Mouse (Mus musculus) liver, postnatal 0 days (tissue): ENCODE results near the gene Trafd1. TPM values are rescaled to one million over a fixed set of nuclear protein-coding genes. Genes with fewer than 3 reads are reported as not detected.

Experiments
- ATAC-seq: fragments of 200-750 bp; cut with Nextera tagmentation; 2 replicates; pipeline ENCODE4 v1.8.0; 2017; ENCODE audit warnings: mild to moderate bottlenecking, moderate library complexity
- DNase-seq: peaks from one replicate; pipeline ENCODE4 v3.0.0-alpha.2; 2016
- H3K27ac ChIP-seq: fragments of 300-500 bp; sonication (generic); 2 replicates; pipeline ENCODE4 v1.5.1; 2014; ENCODE audit warnings: antibody characterized with exemption, moderate library complexity, mild to moderate bottlenecking, low read depth
- H3K27me3 ChIP-seq: fragments of 300-500 bp; sonication (generic); 2 replicates; pipeline ENCODE4 v1.6.1; 2014; ENCODE audit warnings: low read length, control low read depth, mixed read lengths; ENCODE audit not compliant: insufficient read depth
- H3K36me3 ChIP-seq: fragments of 300-500 bp; sonication (generic); replicated peaks from 2 replicates; pipeline ENCODE4 v1.6.1; 2014; ENCODE audit warnings: mild to moderate bottlenecking, control low read depth, low read length, moderate library complexity, mixed read lengths; ENCODE audit not compliant: insufficient read depth
- H3K4me1 ChIP-seq: fragments of 300-500 bp; sonication (generic); 2 replicates; pipeline ENCODE4 v1.6.1; 2014; ENCODE audit warnings: antibody characterized with exemption, mild to moderate bottlenecking, control low read depth; ENCODE audit not compliant: insufficient read depth
- H3K4me2 ChIP-seq: fragments of 300-500 bp; sonication (generic); 2 replicates; pipeline ENCODE4 v1.6.1; 2014; ENCODE audit warnings: low read depth, mild to moderate bottlenecking, low read length, moderate library complexity, mixed read lengths
- H3K4me3 ChIP-seq: fragments of 300-500 bp; sonication (generic); 2 replicates; pipeline ENCODE4 v1.5.1; 2014; ENCODE audit warnings: low read depth, low read length
- H3K9ac ChIP-seq: fragments of 300-500 bp; sonication (generic); replicated peaks from 2 replicates; pipeline ENCODE4 v1.6.1; 2014; ENCODE audit warnings: mild to moderate bottlenecking, moderate library complexity
- H3K9me3 ChIP-seq: fragments of 300-500 bp; sonication (generic); 2 replicates; pipeline ENCODE4 v1.6.1; 2016; ENCODE audit warnings: mild to moderate bottlenecking, control low read depth, low read length, mixed read lengths
- CTCF ChIP-seq: sonication (generic); IDR thresholded peaks from 2 replicates; pipeline ENCODE4 v1.5.1; 2016; ENCODE audit warnings: antibody characterized with exemption, low read depth
- EP300 ChIP-seq: IDR thresholded peaks from 2 replicates; pipeline ENCODE4 v1.6.1; 2016; ENCODE audit warnings: antibody characterized with exemption, low read depth, mild to moderate bottlenecking
- WGBS: fragments of 180-500 bp; shearing (Covaris S2); extraction: QIAGEN DNeasy Blood & Tissue Kit; methylation state at CpG from one replicate; pipeline ENCODE4 v1.1.7; 2014; ENCODE audit not compliant: insufficient replicate concordance; 5-methylcytosine and 5-hydroxymethylcytosine counted together
- polyA plus RNA-seq: library from polyadenylated mRNA; unstranded; fragments of >200 nt; fragmentation: Nextera tagmentation; extraction: Ambion mirVana; gene quantifications from 2 replicates; pipeline ENCODE4 v1.2.1, GENCODE M21; 2015

Trafd1 gene
- polyA plus RNA-seq, 1 experiment from 2014 or later = 28.6 TPM

- Histone ChIP-seq H3K4me2 (no peak overlapping the region), H3K27me3 (no peaks in the 10 kb centered on the region), H3K4me1 (peaks cover 4% of the 10 kb centered on the region; the same call in 1 of the 2 replicates), H3K9ac (no peak overlapping the region), H3K36me3 (peaks cover 46% of the 10 kb centered on the region), H3K9me3 (no peaks in the 10 kb centered on the region), H3K27ac (no peak overlapping the region), H3K4me3 (no peak overlapping the region)
- ATAC-seq (no peak), DNase-seq (no peak)
- 77% methylated on average over 8 of the region's 8 CpGs for WGBS
- TF ChIP-seq CTCF = no peak
- no peak for TF ChIP-seq EP300
Observed at GRCm38 (mm10) chr5:121407856-121408255, 22.4 kb upstream of the Trafd1 start.

GRCm38 (mm10) chr5:121400849-121401248 is 15.4 kb upstream of the Trafd1 start:
- peak overlapping the region; percentile 16 for H3K27ac ChIP-seq
- DNase-seq (no peak), ATAC-seq (no peak)
- H3K4me3 ChIP-seq = no peak overlapping the region
- peak overlapping the region; percentile 13; the same call in 1 of the 2 replicates for H3K4me2 ChIP-seq
- no peaks in the 10 kb centered on the region for H3K27me3 ChIP-seq
- H3K9me3 ChIP-seq = no peaks in the 10 kb centered on the region
- no peak overlapping the region for H3K9ac ChIP-seq
- TF ChIP-seq EP300 (no peak), CTCF (no peak)
- WGBS = 37% methylated on average over 5 of the region's 5 CpGs
- H3K36me3 ChIP-seq = peaks cover 2% of the 10 kb centered on the region; the same call in 1 of the 2 replicates
- peaks cover 36% of the 10 kb centered on the region for H3K4me1 ChIP-seq

GRCm38 (mm10) chr5:121400064-121400463 is 14.6 kb upstream of the Trafd1 start:
- peak overlapping the region; percentile 99; the same call in 1 of the 2 replicates for H3K4me2 ChIP-seq
- no peak overlapping the region for H3K27ac ChIP-seq
- H3K36me3 ChIP-seq = no peaks in the 10 kb centered on the region; the same call in 1 of the 2 replicates
- WGBS = 35% methylated on average over 5 of the region's 5 CpGs
- peaks cover 36% of the 10 kb centered on the region for H3K4me1 ChIP-seq
- H3K9ac ChIP-seq = no peak overlapping the region
- no peaks in the 10 kb centered on the region for H3K27me3 ChIP-seq
- ATAC-seq (no peak), DNase-seq (no peak)
- H3K9me3 ChIP-seq = no peaks in the 10 kb centered on the region
- H3K4me3 ChIP-seq = no peak overlapping the region
- no peak for TF ChIP-seq CTCF
- TF ChIP-seq EP300 = no peak

GRCm38 (mm10) chr5:121399540-121399939 is 14.1 kb upstream of the Trafd1 start:
- H3K9me3 ChIP-seq = no peaks in the 10 kb centered on the region
- H3K36me3 ChIP-seq = no peaks in the 10 kb centered on the region; the same call in 1 of the 2 replicates
- WGBS = 62% methylated on average over 5 of the region's 5 CpGs
- ATAC-seq = no peak
- no peak for DNase-seq
- TF ChIP-seq CTCF (no peak), EP300 (no peak)
- peaks cover 36% of the 10 kb centered on the region for H3K4me1 ChIP-seq
- no peaks in the 10 kb centered on the region for H3K27me3 ChIP-seq
- H3K27ac ChIP-seq = peak overlapping the region; percentile 91; the same call in 1 of the 2 replicates
- peak overlapping the region; percentile 99 for H3K4me2 ChIP-seq
- H3K9ac ChIP-seq = peak overlapping the region; percentile 91
- peak overlapping the region; percentile 97 for H3K4me3 ChIP-seq

GRCm38 (mm10) chr5:121398965-121399462 is 13.6 kb upstream of the Trafd1 start:
- ATAC-seq = no peak
- TF ChIP-seq EP300 (no peak), CTCF (no peak)
- Histone ChIP-seq H3K27ac (peak overlapping the region; percentile 91; the same call in 1 of the 2 replicates), H3K4me1 (peaks cover 36% of the 10 kb centered on the region), H3K27me3 (no peaks in the 10 kb centered on the region), H3K4me3 (peak overlapping the region; percentile 97), H3K4me2 (peak overlapping the region; percentile 99), H3K9ac (peak overlapping the region; percentile 91), H3K36me3 (no peaks in the 10 kb centered on the region; the same call in 1 of the 2 replicates), H3K9me3 (no peaks in the 10 kb centered on the region)
- 36% methylated on average over 9 of the region's 9 CpGs for WGBS
- no peak for DNase-seq

GRCm38 (mm10) chr5:121398146-121398964 is 12.9 kb upstream of the Trafd1 start:
- ATAC-seq (peak; percentile 67), DNase-seq (peak; percentile 57)
- under 1% methylated on average over 64 of the region's 67 CpGs for WGBS
- H3K4me3 ChIP-seq = peak overlapping the region; percentile 97
- no peaks in the 10 kb centered on the region for H3K9me3 ChIP-seq
- peak overlapping the region; percentile 91 for H3K27ac ChIP-seq
- peak overlapping the region; percentile 99 for H3K4me2 ChIP-seq
- no peaks in the 10 kb centered on the region; the same call in 1 of the 2 replicates for H3K36me3 ChIP-seq
- TF ChIP-seq EP300 (no peak), CTCF (no peak)
- peak overlapping the region; percentile 91 for H3K9ac ChIP-seq
- peaks cover 36% of the 10 kb centered on the region for H3K4me1 ChIP-seq
- no peaks in the 10 kb centered on the region for H3K27me3 ChIP-seq
